Mouse (Mus musculus) embryonic facial prominence, embryonic 14.5 days (tissue): ENCODE results near the gene Has1. TPM values are rescaled to one million over a fixed set of nuclear protein-coding genes. Genes with fewer than 3 reads are reported as not detected.

ENCODE experiments used
- ATAC-seq: fragments of 200-750 bp; cut with Nextera tagmentation; 2 replicates; pipeline ENCODE4 v1.8.0; 2017; ENCODE audit warnings: low read depth, moderate number of reproducible peaks, moderate TSS enrichment
- DNase-seq: peaks from one replicate; pipeline ENCODE4 v3.0.0-alpha.2; 2015; ENCODE audit warnings: low spot score
- H3K27ac ChIP-seq: fragments of 300-500 bp; sonication (generic); replicated peaks from 2 replicates; pipeline ENCODE4 v1.5.1; 2014; ENCODE audit warnings: low read depth, mild to moderate bottlenecking, low read length, moderate library complexity
- H3K27me3 ChIP-seq: fragments of 300-500 bp; sonication (generic); replicated peaks from 2 replicates; pipeline ENCODE4 v1.6.1; 2014; ENCODE audit warnings: low read length; ENCODE audit not compliant: control insufficient read depth, insufficient read depth
- H3K36me3 ChIP-seq: fragments of 300-500 bp; sonication (generic); 2 replicates; pipeline ENCODE4 v1.6.1; 2014; ENCODE audit warnings: low read length, mixed read lengths; ENCODE audit not compliant: control insufficient read depth, insufficient read depth
- H3K4me1 ChIP-seq: fragments of 300-500 bp; sonication (generic); 2 replicates; pipeline ENCODE4 v1.6.1; 2014; ENCODE audit warnings: antibody characterized with exemption, low read length; ENCODE audit not compliant: control insufficient read depth, insufficient read depth
- H3K4me2 ChIP-seq: fragments of 300-500 bp; sonication (generic); 2 replicates; pipeline ENCODE4 v1.6.1; 2014; ENCODE audit warnings: low read depth, mild to moderate bottlenecking, low read length, moderate library complexity, mixed read lengths
- H3K4me3 ChIP-seq: fragments of 300-500 bp; sonication (generic); 2 replicates; pipeline ENCODE4 v1.5.1; 2014; ENCODE audit warnings: low read depth, mild to moderate bottlenecking, low read length
- H3K9ac ChIP-seq: fragments of 300-500 bp; sonication (generic); 2 replicates; pipeline ENCODE4 v1.6.1; 2014; ENCODE audit warnings: low read depth, mild to moderate bottlenecking, low read length, moderate library complexity, mixed read lengths
- H3K9me3 ChIP-seq: fragments of 300-500 bp; sonication (generic); 2 replicates; pipeline ENCODE4 v1.6.1; 2016; ENCODE audit warnings: low read length; ENCODE audit not compliant: control insufficient read depth
- WGBS: fragments of 180-500 bp; shearing (Covaris S2); extraction: QIAGEN DNeasy Blood & Tissue Kit; methylation state at CpG from one replicate; pipeline ENCODE4 v1.1.7; 2014; 5-methylcytosine and 5-hydroxymethylcytosine counted together
- polyA plus RNA-seq: library from polyadenylated mRNA; unstranded; fragments of >200 nt; fragmentation: Nextera tagmentation; extraction: Ambion mirVana; gene quantifications from 2 replicates; pipeline ENCODE4 v1.2.1, GENCODE M21; 2014

Has1 gene
- polyA plus RNA-seq, 1 experiment from 2014 or later: 1.7 TPM

DNA sequence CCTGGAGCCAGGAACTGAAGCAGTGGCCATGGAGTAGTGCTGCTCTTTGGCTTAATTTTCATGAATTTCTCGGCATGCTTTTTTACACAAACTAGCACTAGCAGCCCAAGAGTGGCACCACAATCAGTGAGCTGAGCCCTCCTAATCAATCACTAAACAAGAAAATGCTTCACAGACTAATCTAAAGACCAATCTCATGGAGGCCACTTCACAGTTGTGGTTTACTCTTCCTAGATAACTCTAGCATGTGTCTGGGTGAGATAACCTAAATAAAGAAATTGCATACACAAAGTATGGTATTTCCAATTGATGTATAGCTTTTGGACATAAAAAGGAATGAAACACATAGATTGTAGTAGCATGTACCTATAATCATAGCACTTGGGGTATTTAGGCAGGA, 24.3 kb upstream of the Has1 start:
- WGBS: 78% methylated on average over 1 of the region's 1 CpGs
- H3K36me3 ChIP-seq: no peaks in the 10 kb centered on the region
- H3K4me1 ChIP-seq: no peaks in the 10 kb centered on the region
- no peak overlapping the region for H3K27ac ChIP-seq
- ATAC-seq (no peak), DNase-seq (no peak)
- H3K4me2 ChIP-seq: no peak overlapping the region
- H3K27me3 ChIP-seq: no peaks in the 10 kb centered on the region
- H3K9ac ChIP-seq: no peak overlapping the region
- H3K4me3 ChIP-seq: no peak overlapping the region
- H3K9me3 ChIP-seq: no peaks in the 10 kb centered on the region

DNA sequence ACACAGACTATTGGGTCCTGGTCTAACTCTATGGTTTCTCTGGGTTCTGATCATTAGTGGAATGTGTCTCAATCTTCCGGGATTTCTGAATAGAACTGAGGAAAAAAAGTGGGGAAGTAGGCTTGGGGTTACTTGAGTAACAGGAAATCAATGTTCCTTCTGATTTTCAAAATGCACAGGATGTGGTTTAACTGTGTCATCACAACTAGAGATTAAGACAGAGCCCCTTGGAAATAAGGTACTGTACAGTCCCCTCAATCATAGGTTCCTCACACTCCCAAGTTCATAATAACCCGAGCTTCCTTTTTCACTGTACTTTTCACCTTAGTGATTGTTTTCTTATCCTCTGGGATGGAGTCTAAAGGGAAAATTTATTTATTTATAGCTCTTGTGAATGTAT, 16.7 kb upstream of the Has1 start:
- ATAC-seq: no peak
- Histone ChIP-seq H3K9ac (no peak overlapping the region), H3K27ac (no peak overlapping the region), H3K4me2 (no peak overlapping the region), H3K9me3 (0 out of 2 replicates have a peak, but pooled peaks cover 2% of the 10 kb centered on the region), H3K4me1 (no peaks in the 10 kb centered on the region), H3K36me3 (no peaks in the 10 kb centered on the region), H3K4me3 (no peak overlapping the region), H3K27me3 (no peaks in the 10 kb centered on the region)
- WGBS: 86% methylated on average over 2 of the region's 2 CpGs
- no peak for DNase-seq

DNA sequence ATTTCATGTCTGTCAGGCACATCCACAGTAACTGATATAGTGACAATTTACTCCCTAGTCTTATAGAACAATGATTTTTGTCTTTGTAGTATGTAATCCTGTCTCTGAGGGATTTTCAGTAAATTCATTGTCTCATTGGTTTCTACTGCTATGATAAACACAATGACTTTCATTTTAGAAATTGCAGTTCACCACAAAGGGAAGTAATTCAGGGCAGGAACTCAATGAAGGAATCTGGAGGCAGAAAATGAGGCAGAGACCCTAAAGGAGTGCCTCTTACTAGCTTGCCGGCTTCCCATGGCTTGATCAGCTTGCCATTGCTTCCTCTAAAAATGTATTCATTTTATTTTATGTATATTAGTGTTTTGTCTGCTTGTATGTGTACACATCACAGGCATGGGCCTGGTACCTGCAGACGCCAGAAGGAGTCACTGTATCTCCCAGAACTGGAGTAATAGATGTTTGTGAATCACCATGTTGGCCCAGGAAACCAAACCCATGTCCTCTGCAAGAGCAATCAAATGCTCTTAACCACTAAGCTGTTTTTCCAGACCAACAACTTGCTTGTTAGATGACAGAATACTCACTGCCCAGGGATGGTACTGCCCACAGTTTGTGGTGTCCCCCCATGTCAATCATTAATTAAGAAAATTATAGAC, 16.0 kb upstream of the Has1 start:
- no peak overlapping the region for H3K4me2 ChIP-seq
- no peak for ATAC-seq
- WGBS: 79% methylated on average over 2 of the region's 2 CpGs

DNA sequence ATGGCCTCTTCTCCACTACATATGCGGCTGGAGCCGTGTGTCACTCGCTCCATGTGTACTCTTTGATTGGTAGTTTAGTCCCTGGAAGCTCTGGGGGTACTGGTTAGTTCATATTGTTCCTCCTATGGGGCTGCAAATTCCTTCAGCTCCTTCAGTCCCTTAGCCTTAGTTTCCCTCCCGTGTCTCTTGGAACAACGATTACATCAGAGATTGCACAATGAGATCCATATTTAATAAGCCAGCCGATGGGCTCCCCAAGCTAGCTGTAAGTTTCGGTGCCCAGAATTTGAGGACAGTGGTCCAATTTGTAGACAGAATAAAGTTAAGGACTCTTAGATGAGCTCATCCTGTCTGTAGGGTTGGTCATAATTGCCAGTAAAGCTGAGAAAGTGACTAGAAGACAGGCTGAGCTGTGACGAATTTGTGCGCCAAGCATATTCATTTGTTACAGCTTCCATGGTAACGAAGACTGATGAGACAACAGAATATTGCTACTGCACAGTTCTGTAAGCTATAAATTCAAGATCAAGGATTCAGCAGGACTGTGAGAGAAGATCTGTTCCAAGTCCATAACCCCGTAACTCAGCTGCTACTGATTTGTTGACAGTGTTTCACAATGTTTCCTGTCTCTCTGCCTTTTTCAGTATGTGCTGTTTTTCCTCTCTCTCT, 11.9 kb upstream of the Has1 start:
- Histone ChIP-seq H3K9me3 (no peaks in the 10 kb centered on the region), H3K27ac (no peak overlapping the region), H3K36me3 (peaks cover 25% of the 10 kb centered on the region), H3K4me1 (no peaks in the 10 kb centered on the region), H3K9ac (no peak overlapping the region), H3K4me3 (no peak overlapping the region), H3K27me3 (no peaks in the 10 kb centered on the region), H3K4me2 (no peak overlapping the region)
- 85% methylated on average over 11 of the region's 11 CpGs for WGBS
- DNase-seq (no peak), ATAC-seq (no peak)

More for the DNA sequence above, 16.0 kb upstream of the Has1 start:
- Histone ChIP-seq H3K27me3 (no peaks in the 10 kb centered on the region), H3K4me3 (no peak overlapping the region), H3K9me3 (0 out of 2 replicates have a peak, but pooled peaks cover 2% of the 10 kb centered on the region), H3K4me1 (no peaks in the 10 kb centered on the region), H3K27ac (no peak overlapping the region), H3K36me3 (peaks cover 4% of the 10 kb centered on the region), H3K9ac (no peak overlapping the region)
- DNase-seq: no peak

DNA sequence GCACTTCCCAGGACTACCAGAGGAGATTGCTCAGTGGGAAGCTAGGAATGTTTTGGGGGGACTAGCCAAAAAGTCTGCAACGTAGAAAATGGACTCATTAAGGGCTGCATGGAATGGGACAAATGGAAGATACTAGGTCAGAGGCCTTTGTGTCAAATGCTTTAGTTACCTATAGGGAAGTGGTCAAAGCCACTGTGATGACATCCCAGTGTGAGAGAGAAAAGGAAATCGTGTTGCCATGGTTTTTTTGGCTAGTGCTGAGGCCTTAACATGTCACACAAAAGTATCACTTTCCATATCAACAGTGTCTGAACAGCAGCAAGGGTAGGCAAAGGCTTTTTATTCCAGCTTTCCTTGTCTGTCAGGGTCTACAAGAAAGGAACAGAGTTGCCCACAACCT, 10.2 kb upstream of the Has1 start:
- Histone ChIP-seq H3K4me3 (no peak overlapping the region), H3K27ac (no peak overlapping the region), H3K4me1 (no peaks in the 10 kb centered on the region), H3K4me2 (no peak overlapping the region), H3K27me3 (no peaks in the 10 kb centered on the region), H3K9me3 (no peaks in the 10 kb centered on the region), H3K9ac (no peak overlapping the region), H3K36me3 (peaks cover 25% of the 10 kb centered on the region)
- WGBS: 63% methylated on average over 2 of the region's 2 CpGs
- ATAC-seq (no peak), DNase-seq (no peak)

DNA sequence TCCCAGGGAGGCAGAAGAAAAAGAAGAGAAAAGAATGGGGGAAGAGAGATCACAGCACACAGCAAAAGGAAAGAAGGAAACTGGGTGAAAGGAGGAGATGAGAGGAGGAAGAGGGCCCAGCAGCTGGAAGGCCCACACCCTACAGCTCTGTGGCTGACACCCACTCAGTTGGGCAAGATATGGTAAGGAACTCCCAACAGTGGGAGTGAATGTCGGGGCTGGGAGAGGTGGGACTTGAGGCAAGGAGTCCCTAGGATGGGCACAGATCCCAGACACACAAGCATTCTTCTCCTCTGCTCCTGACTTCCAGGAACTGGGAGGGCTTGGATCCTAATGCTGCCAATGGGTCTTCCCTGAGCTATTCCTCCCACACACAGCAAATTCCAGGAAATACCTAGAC, 7.4 kb upstream of the Has1 start:
- no peak overlapping the region for H3K27ac ChIP-seq
- no peak overlapping the region for H3K4me3 ChIP-seq
- no peaks in the 10 kb centered on the region for H3K27me3 ChIP-seq
- H3K36me3 ChIP-seq: peaks cover 28% of the 10 kb centered on the region
- H3K4me2 ChIP-seq: no peak overlapping the region
- DNase-seq (no peak), ATAC-seq (no peak)
- 33% methylated on average over 1 of the region's 1 CpGs for WGBS
- no peaks in the 10 kb centered on the region for H3K4me1 ChIP-seq
- H3K9ac ChIP-seq: no peak overlapping the region
- H3K9me3 ChIP-seq: no peaks in the 10 kb centered on the region

DNA sequence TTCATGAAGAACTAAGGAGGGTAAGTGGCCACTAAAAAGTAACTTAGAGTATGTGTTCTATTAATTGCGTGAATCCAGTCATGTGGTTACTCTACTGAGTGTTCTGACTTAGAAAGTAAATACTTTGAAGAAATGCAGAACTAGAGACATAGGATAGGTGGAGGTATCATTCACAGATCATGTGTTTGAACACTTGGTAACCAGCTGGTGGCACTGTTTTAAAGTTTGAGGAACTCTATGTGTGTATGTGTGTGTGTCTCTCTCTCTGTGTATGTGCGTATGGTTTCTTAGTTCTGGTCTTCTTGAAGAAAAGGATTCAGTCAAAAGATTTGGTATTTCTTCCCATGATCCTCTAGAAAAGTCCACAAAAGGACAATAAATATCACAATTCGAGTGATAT, 5.1 kb upstream of the Has1 start:
- DNase-seq (no peak), ATAC-seq (no peak)
- 86% methylated on average over 3 of the region's 3 CpGs for WGBS
- Histone ChIP-seq H3K4me3 (no peak overlapping the region), H3K36me3 (peaks cover 21% of the 10 kb centered on the region; the same call in 1 of the 2 replicates), H3K4me2 (no peak overlapping the region), H3K27me3 (no peaks in the 10 kb centered on the region), H3K9ac (no peak overlapping the region), H3K4me1 (peaks cover 3% of the 10 kb centered on the region), H3K27ac (no peak overlapping the region), H3K9me3 (no peaks in the 10 kb centered on the region)

DNA sequence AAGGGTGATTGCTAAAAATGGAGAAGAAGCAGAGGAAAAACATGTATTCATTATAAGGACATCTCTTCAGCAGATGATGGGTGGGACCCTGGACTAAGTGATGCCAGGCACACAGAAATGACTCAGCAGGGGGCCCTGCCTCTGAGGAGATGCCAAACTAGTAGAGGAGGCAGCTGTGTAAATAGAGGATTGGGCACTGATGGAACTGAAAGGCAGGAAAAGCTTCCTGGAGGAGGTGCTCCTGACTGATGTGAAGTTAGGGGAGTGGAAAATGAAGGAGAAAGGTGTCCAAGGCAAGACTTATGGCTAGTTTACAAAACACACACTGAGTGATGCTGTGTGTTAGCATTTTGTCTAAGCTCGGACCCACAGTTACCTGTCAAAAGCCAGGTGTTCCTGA, 2.4 kb upstream of the Has1 start:
- no peak for ATAC-seq
- Histone ChIP-seq H3K36me3 (0 out of 2 replicates have a peak, but pooled peaks cover 5% of the 10 kb centered on the region), H3K4me3 (no peak overlapping the region), H3K27ac (no peak overlapping the region), H3K4me1 (peaks cover 8% of the 10 kb centered on the region), H3K4me2 (no peak overlapping the region), H3K27me3 (no peaks in the 10 kb centered on the region), H3K9me3 (no peaks in the 10 kb centered on the region), H3K9ac (no peak overlapping the region)
- peak; percentile 29 for DNase-seq
- 75% methylated on average over 1 of the region's 1 CpGs for WGBS

DNA sequence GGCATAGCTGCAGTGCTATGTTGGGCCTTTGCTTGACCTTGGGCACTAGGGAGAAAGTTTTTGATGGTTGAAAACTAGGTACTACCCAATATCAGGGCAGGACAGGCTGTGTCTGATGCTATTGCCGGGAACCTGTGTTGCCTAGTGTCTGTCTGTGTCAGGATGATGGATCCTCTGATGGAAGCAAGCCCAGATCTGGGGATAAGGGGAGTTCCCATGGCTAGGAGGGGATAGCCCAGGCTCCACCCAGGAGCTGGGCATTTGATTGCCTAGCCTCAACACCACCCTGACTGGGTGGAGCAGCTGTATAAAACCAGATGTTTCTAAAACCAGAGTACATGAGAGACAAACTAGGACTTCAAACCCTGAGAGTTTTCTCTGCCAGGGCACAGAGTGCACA, 1.6 kb upstream of the Has1 start:
- ATAC-seq (no peak), DNase-seq (no peak)
- Histone ChIP-seq H3K4me3 (no peak overlapping the region), H3K9ac (no peak overlapping the region), H3K27ac (no peak overlapping the region), H3K36me3 (0 out of 2 replicates have a peak, but pooled peaks cover 5% of the 10 kb centered on the region), H3K27me3 (no peaks in the 10 kb centered on the region), H3K9me3 (no peaks in the 10 kb centered on the region), H3K4me2 (no peak overlapping the region), H3K4me1 (peaks cover 8% of the 10 kb centered on the region)
- WGBS: 79% methylated on average over 1 of the region's 1 CpGs
